Mouse (Mus musculus) lung, postnatal 0 days (tissue): ENCODE data around the gene Pias1. TPM values are rescaled to one million over a fixed set of nuclear protein-coding genes. Genes with fewer than 3 reads are reported as not detected.

Experiments used
- ATAC-seq: fragments of 200-750 bp; cut with Nextera tagmentation; 2 replicates; pipeline ENCODE4 v1.8.0; 2017; ENCODE audit warnings: moderate library complexity
- DNase-seq: peaks from one replicate; pipeline ENCODE4 v3.0.0-alpha.2; 2016; ENCODE audit warnings: low spot score
- H3K27ac ChIP-seq: fragments of 300-500 bp; sonication (generic); 2 replicates; pipeline ENCODE4 v1.5.1; 2014; ENCODE audit warnings: antibody characterized with exemption, mild to moderate bottlenecking, low read length, mixed read lengths
- H3K27me3 ChIP-seq: fragments of 300-500 bp; sonication (generic); replicated peaks from 2 replicates; pipeline ENCODE4 v1.6.1; 2014; ENCODE audit warnings: low read length, mixed read lengths; ENCODE audit not compliant: insufficient read depth
- H3K36me3 ChIP-seq: fragments of 300-500 bp; sonication (generic); 2 replicates; pipeline ENCODE4 v1.6.1; 2014; ENCODE audit warnings: low read length, mixed read lengths; ENCODE audit not compliant: insufficient read depth
- H3K4me1 ChIP-seq: fragments of 300-500 bp; sonication (generic); 2 replicates; pipeline ENCODE4 v1.6.1; 2014; ENCODE audit warnings: antibody characterized with exemption, low read depth, low read length, mixed read lengths; ENCODE audit not compliant: insufficient read depth
- H3K4me2 ChIP-seq: fragments of 300-500 bp; sonication (generic); replicated peaks from 2 replicates; pipeline ENCODE4 v1.6.1; 2014; ENCODE audit warnings: low read depth, mild to moderate bottlenecking, low read length, moderate library complexity, mixed read lengths
- H3K4me3 ChIP-seq: fragments of 300-500 bp; sonication (generic); 2 replicates; pipeline ENCODE4 v1.5.1; 2014; ENCODE audit warnings: low read depth, low read length
- H3K9ac ChIP-seq: fragments of 300-500 bp; sonication (generic); replicated peaks from 2 replicates; pipeline ENCODE4 v1.6.1; 2014; ENCODE audit warnings: low read depth, mild to moderate bottlenecking
- H3K9me3 ChIP-seq: fragments of 300-500 bp; sonication (generic); 2 replicates; pipeline ENCODE4 v1.6.1; 2016; ENCODE audit warnings: low read length, mixed read lengths
- CTCF ChIP-seq: IDR thresholded peaks from 2 replicates; pipeline ENCODE4 v1.5.1; 2016; ENCODE audit warnings: antibody characterized with exemption, mild to moderate bottlenecking
- EP300 ChIP-seq: IDR thresholded peaks from 2 replicates; pipeline ENCODE4 v1.6.1; 2016; ENCODE audit warnings: antibody characterized with exemption, mild to moderate bottlenecking, control low read depth
- WGBS: fragments of 180-500 bp; shearing (Covaris S2); extraction: QIAGEN DNeasy Blood & Tissue Kit; methylation state at CpG from one replicate; pipeline ENCODE4 v1.1.7; 2014; 5-methylcytosine and 5-hydroxymethylcytosine counted together
- polyA plus RNA-seq: library from polyadenylated mRNA; unstranded; fragments of >200 nt; fragmentation: Nextera tagmentation; extraction: Ambion mirVana; gene quantifications from 2 replicates; pipeline ENCODE4 v1.2.1, GENCODE M21; 2015

The Pias1 gene
- polyA plus RNA-seq, 1 experiment from 2014 or later = 59.6 TPM

DNA sequence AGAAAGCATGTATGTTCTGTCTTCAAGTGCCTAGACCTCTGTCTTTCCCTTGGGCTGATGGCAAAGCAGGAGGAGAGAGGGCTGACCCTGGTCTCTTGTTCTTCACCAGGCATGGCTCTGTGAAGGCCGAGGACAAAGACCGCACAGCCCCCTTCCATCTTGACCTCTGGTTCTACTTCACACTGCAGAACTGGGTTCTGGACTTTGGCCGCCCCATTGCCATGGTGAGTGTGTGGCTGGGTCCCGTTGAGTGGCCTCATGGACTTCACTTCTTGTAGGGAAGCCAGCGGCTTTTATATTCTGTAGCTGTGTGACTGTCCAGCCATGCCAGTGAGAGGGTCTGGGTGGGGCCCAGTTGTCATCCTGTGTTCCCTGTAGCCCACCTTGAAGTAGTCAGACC is 143.3 kb downstream of the Pias1 start:
- H3K4me1 ChIP-seq = peaks cover 3% of the 10 kb centered on the region; the same call in 1 of the 2 replicates
- 98% methylated on average over 5 of the region's 5 CpGs for WGBS
- H3K9ac ChIP-seq = no peak overlapping the region
- H3K36me3 ChIP-seq = no peaks in the 10 kb centered on the region
- no peaks in the 10 kb centered on the region for H3K27me3 ChIP-seq
- H3K27ac ChIP-seq = no peak overlapping the region
- no peak overlapping the region for H3K4me2 ChIP-seq
- no peak for TF ChIP-seq CTCF
- TF ChIP-seq EP300 = no peak
- H3K9me3 ChIP-seq = no peaks in the 10 kb centered on the region
- no peak overlapping the region for H3K4me3 ChIP-seq
- ATAC-seq = no peak
- DNase-seq = no peak

GRCm38 (mm10) chr9:62843356-62844024 is 144.2 kb downstream of the Pias1 start:
- no peak overlapping the region for H3K4me3 ChIP-seq
- H3K9ac ChIP-seq = no peak overlapping the region
- 80% methylated on average over 10 of the region's 10 CpGs for WGBS
- no peaks in the 10 kb centered on the region for H3K36me3 ChIP-seq
- ATAC-seq (no peak), DNase-seq (no peak)
- no peak overlapping the region for H3K27ac ChIP-seq
- no peak overlapping the region for H3K4me2 ChIP-seq
- H3K27me3 ChIP-seq = no peaks in the 10 kb centered on the region
- peaks cover 8% of the 10 kb centered on the region; the same call in 1 of the 2 replicates for H3K4me1 ChIP-seq
- H3K9me3 ChIP-seq = no peaks in the 10 kb centered on the region
- TF ChIP-seq EP300 = no peak
- TF ChIP-seq CTCF = no peak

GRCm38 (mm10) chr9:62839172-62839770 is 148.5 kb downstream of the Pias1 start:
- DNase-seq = peak; percentile 16
- ATAC-seq = no peak; the same call in 1 of the 2 replicates
- Histone ChIP-seq H3K4me3 (peak overlapping the region; percentile 69), H3K9me3 (no peaks in the 10 kb centered on the region), H3K9ac (peak overlapping the region; percentile 77), H3K27ac (peak overlapping the region; percentile 84), H3K4me2 (peak overlapping the region; percentile 89), H3K4me1 (peaks cover 8% of the 10 kb centered on the region; the same call in 1 of the 2 replicates), H3K36me3 (no peaks in the 10 kb centered on the region), H3K27me3 (no peaks in the 10 kb centered on the region)
- 5% methylated on average over 14 of the region's 14 CpGs for WGBS
- no peak for TF ChIP-seq EP300
- no peak for TF ChIP-seq CTCF

DNA sequence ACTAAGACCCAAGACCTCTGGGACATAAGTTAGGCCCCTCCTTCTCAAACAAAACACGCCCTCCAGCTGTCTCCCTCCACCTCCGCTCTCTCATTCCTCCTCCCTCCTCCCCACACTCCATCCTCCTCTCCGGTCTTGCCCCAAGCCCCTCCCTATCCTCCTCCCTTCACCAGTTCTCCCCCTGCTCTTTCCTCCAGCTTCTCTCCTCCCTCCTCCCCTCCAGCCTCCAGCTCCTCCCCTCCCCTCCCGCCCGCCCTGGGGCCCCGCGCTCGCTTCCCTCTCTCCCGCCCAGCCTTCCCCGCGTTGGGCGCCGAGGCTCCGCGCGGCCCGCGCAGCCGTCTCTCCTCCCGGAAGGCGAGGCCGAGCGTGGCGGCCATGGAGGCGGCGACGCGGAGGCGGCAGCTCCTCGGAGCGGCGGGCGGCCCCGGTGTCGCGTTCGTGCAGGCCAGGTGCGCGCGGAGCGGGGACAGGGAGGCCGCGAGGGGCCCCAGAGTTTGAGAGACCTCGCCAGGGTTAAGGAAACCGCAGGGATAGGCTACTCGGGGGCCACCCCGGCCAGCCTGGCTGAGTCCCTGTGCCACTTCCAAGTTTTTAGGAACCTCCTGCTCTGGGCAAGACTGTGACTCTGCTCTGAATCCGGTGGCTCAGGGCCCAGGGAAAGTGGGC is 149.1 kb downstream of the Pias1 start, which contains the start of gene Cln6:
Gene Cln6 (plus strand): TSS at position 280 of the 666 bp plus-strand sequence.
- TF ChIP-seq EP300 (no peak), CTCF (no peak)
- Histone ChIP-seq H3K36me3 (no peaks in the 10 kb centered on the region), H3K27me3 (no peaks in the 10 kb centered on the region), H3K4me1 (peaks cover 8% of the 10 kb centered on the region; the same call in 1 of the 2 replicates), H3K27ac (peak within 1 kb of the TSS; percentile 84), H3K4me3 (peak within 1 kb of the TSS; percentile 69), H3K9ac (peak within 1 kb of the TSS; percentile 77), H3K4me2 (peak within 1 kb of the TSS; percentile 89), H3K9me3 (no peaks in the 10 kb centered on the region)
- peak; percentile 98 for DNase-seq
- peak; percentile 93 for ATAC-seq
- WGBS = 3% methylated on average over 28 of the region's 48 CpGs

DNA sequence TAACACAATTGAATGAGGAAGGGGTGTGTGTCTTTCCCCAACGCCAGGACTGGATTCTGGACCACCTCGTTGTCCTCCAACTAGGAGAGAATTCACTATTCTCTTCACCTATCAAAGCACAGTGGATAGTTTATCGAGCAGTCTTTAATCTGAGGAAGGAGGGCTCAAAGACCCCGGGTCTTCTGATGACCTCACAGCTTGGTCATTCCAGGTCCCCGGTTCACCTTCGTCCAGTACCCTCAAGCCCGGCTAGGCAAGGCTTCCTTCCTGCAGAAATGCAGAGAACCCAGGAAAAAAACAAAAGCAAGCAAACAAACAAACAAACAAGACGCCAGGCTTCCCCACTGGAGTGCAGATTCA is 149.6 kb downstream of the Pias1 start:
- H3K4me1 ChIP-seq = peaks cover 8% of the 10 kb centered on the region; the same call in 1 of the 2 replicates
- 7% methylated on average over 8 of the region's 8 CpGs for WGBS
- H3K4me2 ChIP-seq = peak overlapping the region; percentile 89
- no peaks in the 10 kb centered on the region for H3K9me3 ChIP-seq
- ATAC-seq = no peak
- H3K36me3 ChIP-seq = no peaks in the 10 kb centered on the region
- no peak overlapping the region for H3K9ac ChIP-seq
- no peak for TF ChIP-seq CTCF
- no peak for TF ChIP-seq EP300
- H3K4me3 ChIP-seq = peak overlapping the region; percentile 69
- 0 out of 2 replicates have a peak overlapping the region, but pooled peaks have one; percentile 40 for H3K27ac ChIP-seq
- no peak for DNase-seq
- H3K27me3 ChIP-seq = no peaks in the 10 kb centered on the region

DNA sequence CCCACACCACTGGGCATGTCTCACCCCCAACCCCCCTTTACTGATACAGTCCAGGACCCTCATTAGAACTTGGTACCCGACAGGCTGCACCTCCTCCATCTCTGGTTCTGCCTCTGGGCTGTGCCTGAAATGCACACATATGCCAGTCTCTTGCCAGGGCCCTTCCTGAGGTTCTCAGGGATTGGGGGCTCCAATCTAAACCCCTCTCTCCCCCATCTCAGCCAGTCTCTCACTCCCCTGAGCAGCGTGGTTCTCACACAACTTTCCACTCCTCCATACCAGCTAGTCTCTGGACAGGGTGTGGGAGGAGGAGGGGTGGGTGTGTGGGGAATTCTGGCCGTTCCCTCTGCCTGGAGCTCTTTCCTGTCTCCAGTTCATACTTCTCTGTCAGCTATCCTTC is 150.1 kb downstream of the Pias1 start:
- Histone ChIP-seq H3K9ac (no peak overlapping the region), H3K4me3 (no peak overlapping the region), H3K4me2 (no peak overlapping the region), H3K27me3 (no peaks in the 10 kb centered on the region), H3K36me3 (no peaks in the 10 kb centered on the region), H3K27ac (peak overlapping the region; percentile 40; the same call in 1 of the 2 replicates), H3K9me3 (no peaks in the 10 kb centered on the region), H3K4me1 (peaks cover 8% of the 10 kb centered on the region; the same call in 1 of the 2 replicates)
- DNase-seq (no peak), ATAC-seq (no peak; the same call in 1 of the 2 replicates)
- 39% methylated on average over 3 of the region's 3 CpGs for WGBS
- TF ChIP-seq CTCF (no peak), EP300 (no peak)
